Mouse (Mus musculus) E14TG2a.4 (cell line): ENCODE data around the gene Capn1.

ENCODE experiments used
- CTCF ChIP-seq: conservative IDR thresholded peaks from 2 replicates; pipeline ENCODE4 v1.5.1; 2014; ENCODE audit warnings: low read length
- NANOG ChIP-seq: IDR thresholded peaks from 2 replicates; pipeline ENCODE4 v1.6.1; 2014; ENCODE audit warnings: borderline replicate concordance, low read length, mixed read lengths

GRCm38 (mm10) chr19:6013691-6014090, 2.0 kb downstream of the Capn1 start:
- TF ChIP-seq NANOG = no peak
- TF ChIP-seq CTCF = no peak
